Mouse (Mus musculus) liver, embryonic 14.5 days (tissue): ENCODE results near the gene Atp8a2.

ENCODE experiments used
- CTCF ChIP-seq: IDR thresholded peaks from 2 replicates; pipeline ENCODE4 v1.5.1; 2016; ENCODE audit warnings: antibody characterized with exemption, low read depth, control low read depth
- EP300 ChIP-seq: IDR thresholded peaks from 2 replicates; pipeline ENCODE4 v1.6.1; 2016; ENCODE audit warnings: antibody characterized with exemption, low read depth

- TF ChIP-seq CTCF (no peak), EP300 (no peak)
Observed at GRCm38 (mm10) chr14:59883517-59884069, 313.4 kb downstream of the Atp8a2 start.
